Mouse (Mus musculus): ENCODE data around the gene Gm3739. TPM values are rescaled to one million over a fixed set of nuclear protein-coding genes. Genes with fewer than 3 reads are reported as not detected.
"Not testable (repeated sequence)": the region's sequence is repeated elsewhere in the genome, so short reads cannot be mapped to it uniquely, and the experiment has no call there.

The Gm3739 gene
- polyA plus RNA-seq (2017; shearing (Covaris generic)), result 10 to 100 TPM in 2 of 3 experiments, 1 to 10 TPM in 1; 5.3 to 26.0 (median 17.4) TPM

DNA sequence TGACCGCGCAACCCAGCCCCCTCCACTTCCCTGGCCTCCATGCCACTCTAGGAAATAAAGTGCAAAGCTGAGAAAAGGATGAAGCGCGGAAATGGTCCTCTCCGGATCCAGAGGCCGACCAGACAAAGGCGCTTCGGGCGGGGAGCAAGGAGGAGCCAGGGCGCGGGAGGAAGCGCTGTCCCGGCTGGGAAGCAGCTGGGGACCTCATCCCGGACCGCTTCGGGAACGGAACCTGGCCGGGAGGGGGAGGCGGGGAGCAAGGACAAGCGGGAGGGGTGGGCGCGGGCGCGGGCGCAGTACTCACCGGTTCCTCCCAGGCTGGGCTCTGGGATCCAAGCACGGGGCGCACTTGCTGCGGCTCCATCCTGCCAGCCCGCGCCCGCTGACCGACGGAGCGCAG is at the start of gene Gm3739:
Gene Gm3739, minus strand, starts transcription at position 389 of the 400 bp plus-strand sequence.
- ATAC-seq, result not testable (repeated sequence)

GRCm38 (mm10) chr14:7332295-7332694 is 17.4 kb upstream of the Gm3739 start, which contains the start of gene Gm5797:
Gm5797 (minus strand) TSS chr14:7332395.
- not testable (repeated sequence) for ATAC-seq

GRCm38 (mm10) chr14:7315093-7315492 is 244 bp upstream of the Gm3739 start:
- ATAC-seq, result not testable (repeated sequence)

DNA sequence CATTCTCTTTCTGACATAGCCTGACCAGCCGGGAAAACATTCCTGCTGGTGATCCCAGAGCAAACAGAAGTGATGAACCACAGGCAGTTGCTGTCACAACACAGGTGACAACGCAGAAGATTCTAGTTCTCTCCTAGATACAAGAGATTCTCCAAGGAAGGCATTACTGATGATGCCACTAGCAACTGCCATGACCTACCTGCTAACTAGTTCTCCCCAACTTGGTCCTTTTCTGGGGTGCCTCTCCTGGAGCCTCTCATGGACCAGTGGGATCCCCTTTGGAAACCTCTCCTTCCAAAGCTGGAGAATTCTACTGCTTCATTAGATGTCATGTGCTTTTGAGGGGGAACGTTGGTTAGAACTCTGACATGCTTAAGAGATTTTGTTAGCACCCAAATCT is 50.2 kb downstream of the Gm3739 start, which contains the start of gene Gm3727:
Gene Gm3727, minus strand, starts transcription at position 101 of the 400 bp plus-strand sequence.
- ATAC-seq, result not testable (repeated sequence)

Other genes with a start within 250 kb of the Gm3739 start
- gene Gm3696, start 214.4 kb downstream of the Gm3739 start, polyA plus RNA-seq (2017; shearing (Covaris generic)), result 1 to 10 TPM; 1.2 to 9.6 (median 4.9) TPM
- gene Gm6676, start 189.6 kb downstream of the Gm3739 start, polyA plus RNA-seq (2017; shearing (Covaris generic)), result not detected
- gene Gm3512, start 140.5 kb downstream of the Gm3739 start, polyA plus RNA-seq (2017; shearing (Covaris generic)), result 10 to 100 TPM in 2 of 3 experiments, 1 to 10 TPM in 1; 2.8 to 14.6 (median 11.4) TPM
- not detected for gene Gm16434, start 120.5 kb downstream of the Gm3739 start, polyA plus RNA-seq (2017; shearing (Covaris generic))
- not detected for gene Gm3727, start 50.3 kb downstream of the Gm3739 start, polyA plus RNA-seq (2017; shearing (Covaris generic))
- gene Gm5797, start 17.3 kb upstream of the Gm3739 start, polyA plus RNA-seq (2017; shearing (Covaris generic)), result not detected
- not detected for gene Gm8374, start 50.1 kb upstream of the Gm3739 start, polyA plus RNA-seq (2017; shearing (Covaris generic))
- not detected for gene Gm3755, start 135.9 kb upstream of the Gm3739 start, polyA plus RNA-seq (2017; shearing (Covaris generic))
- gene Gm3752, start 168.7 kb upstream of the Gm3739 start, polyA plus RNA-seq (2017; shearing (Covaris generic)), result 10 to 100 TPM in 2 of 3 experiments, 1 to 10 TPM in 1; 3.3 to 32.8 (median 11.1) TPM

Data from inflammation-experienced regulatory T-cells, adult 6 months (primary cell).